ENCODE assay signal across 9 mouse cellular contexts in the genomic region with DNA sequence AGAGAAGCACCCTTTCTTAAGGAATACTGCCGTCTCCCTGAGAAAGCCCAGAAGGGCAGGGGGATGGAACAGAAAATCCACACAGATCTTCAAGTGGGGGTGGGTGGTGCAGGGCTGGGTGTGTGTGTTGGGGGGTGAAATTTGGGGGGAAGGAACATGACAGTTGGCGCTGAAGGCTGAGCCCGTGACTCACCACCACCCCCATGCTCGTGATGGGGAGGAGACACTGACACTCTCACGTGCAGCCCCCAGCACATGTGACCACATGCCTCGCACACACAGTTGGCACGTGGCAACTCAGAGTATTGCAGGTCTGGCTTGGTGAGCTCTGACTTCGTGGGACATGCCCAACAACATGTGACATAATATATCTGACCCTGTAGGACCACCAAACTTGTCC. TPM values are rescaled to one million over a fixed set of nuclear protein-coding genes. Genes with fewer than 3 reads are reported as not detected.
DNase-seq lines count a peak whose midpoint lies in the region; ATAC-seq and TF ChIP-seq lines count a peak whose summit lies in the region.
"Had no signal": no experiment of that assay in that cellular context is flagged by ENCODE, and none has a peak within 500 bp of the region (broad histone marks: within the 10 kb centered on the region; RNA-seq: fewer than 3 reads in every experiment).

No protein-coding gene starts in this region.

- no peak for TF ChIP-seq CTCF in CH12.LX (conservative IDR thresholded peaks at IDR 0.05 in 1 of 2, IDR thresholded peaks at IDR 0.05 in 1 of 2; ENCODE audit: low read depth in 2 of 2, low read length in 2 of 2)
- TF ChIP-seq CTCF in G1E (IDR thresholded peaks at IDR 0.05; ENCODE audit: low read depth, low read length) = no peak

- H3K27me3 ChIP-seq in CH12.LX (replicated peaks) (no peaks in the 10 kb centered on the region), G1E (ENCODE audit: insufficient read depth, low read length) (no peaks in the 10 kb centered on the region)
- no peaks in the 10 kb centered on the region for H3K27me3 ChIP-seq in hindbrain, embryonic 13.5 days
- H3K27me3 ChIP-seq in limb, embryonic 15.5 days = no peaks in the 10 kb centered on the region
- H3K27me3 ChIP-seq: stomach, embryonic 15.5 days had no signal

- no peak overlapping the region for H3K9ac ChIP-seq in CH12.LX (ENCODE audit: insufficient read depth, low read depth)
- no peak overlapping the region for H3K9ac ChIP-seq in hindbrain, embryonic 13.5 days
- no peak overlapping the region for H3K9ac ChIP-seq in limb, embryonic 15.5 days
- H3K9ac ChIP-seq: stomach, embryonic 15.5 days had no signal

- TF ChIP-seq POLR2A in CH12.LX (IDR thresholded peaks at IDR 0.05; ENCODE audit: low read depth, low read length) = no peak

- dilution Hi-C loops in CH12.LX (cut with MboI; ENCODE audit: extremely low pct_ligation_motif_present, extremely low pct_unique_long_range_greater_than_20kb, low sequenced_read_pairs) = no loop called here

- H3K4me2 ChIP-seq in CH12.LX (ENCODE audit: insufficient read depth, low read depth, poor library complexity, severe bottlenecking) = no peak overlapping the region
- peak overlapping the region; percentile 94; the same call in 1 of the 2 replicates for H3K4me2 ChIP-seq in hindbrain, embryonic 13.5 days
- no peak overlapping the region for H3K4me2 ChIP-seq in limb, embryonic 15.5 days

- H3K79me2 ChIP-seq in CH12.LX (replicated peaks; ENCODE audit: control insufficient read depth, extremely low read depth, insufficient read depth, poor library complexity, severe bottlenecking) = peaks cover 16% of the 10 kb centered on the region

- peaks cover 6 to 29% of the 10 kb centered on the region in 2 experiments for H3K4me1 ChIP-seq in CH12.LX (ENCODE audit: control insufficient read depth in 1 of 2, insufficient read depth in 2 of 2)
- H3K4me1 ChIP-seq in G1E (ENCODE audit: insufficient read depth, low read depth, low read length) = peaks cover 79% of the 10 kb centered on the region
- H3K4me1 ChIP-seq in hindbrain, embryonic 13.5 days (replicated peaks) = peaks cover 64% of the 10 kb centered on the region
- peaks cover 66% of the 10 kb centered on the region for H3K4me1 ChIP-seq in limb, embryonic 15.5 days

- H3K4me3 ChIP-seq in CH12.LX (replicated peaks in 1 of 3; ENCODE audit: low read depth in 2 of 3, low read length in 2 of 3, poor library complexity in 1 of 3) (no peak overlapping the region), G1E (ENCODE audit: low read depth, low read length) (peak overlapping the region; percentile 82; the same call in 1 of the 2 replicates)
- H3K4me3 ChIP-seq in hindbrain, embryonic 13.5 days = no peak overlapping the region
- H3K4me3 ChIP-seq in limb, embryonic 15.5 days = no peak overlapping the region

- no peak for TF ChIP-seq EP300 in CH12.LX (IDR thresholded peaks at IDR 0.05; ENCODE audit: low read length)

- H3K36me3 ChIP-seq in CH12.LX (replicated peaks in 1 of 2; ENCODE audit: control insufficient read depth in 1 of 2, insufficient read depth in 1 of 2, low read length in 1 of 2) (peaks cover 0 to 1% of the 10 kb centered on the region in 2 experiments), G1E (replicated peaks) (peaks cover 33% of the 10 kb centered on the region)
- H3K36me3 ChIP-seq in hindbrain, embryonic 13.5 days = no peaks in the 10 kb centered on the region
- H3K36me3 ChIP-seq in limb, embryonic 15.5 days = no peaks in the 10 kb centered on the region
- H3K36me3 ChIP-seq: stomach, embryonic 15.5 days had no signal

- 84% methylated on average over 8 of the region's 8 CpGs for WGBS in hindbrain, embryonic 13.5 days
- 67% methylated on average over 8 of the region's 8 CpGs for WGBS in limb, embryonic 15.5 days

- in situ Hi-C loops in CH12.LX (cut with MboI; ENCODE audit: low pct_ligation_motif_present, low pct_unique_long_range_greater_than_20kb, low sequenced_read_pairs) = no loop called here

- DNase-seq in CH12.LX (ENCODE audit: extremely low read depth) (no peak), G1E (ENCODE audit: low spot score) (peak; percentile 39)
- DNase-seq in kidney, postnatal 4 days = no peak
- no peak for DNase-seq in spleen, postnatal 10 days (ENCODE audit: low spot score in 2 of 2)
- DNase-seq: heart, adult 11 months had no signal

- H3K9me3 ChIP-seq in CH12.LX (replicated peaks; ENCODE audit: low read length) (no peaks in the 10 kb centered on the region), G1E (replicated peaks) (no peaks in the 10 kb centered on the region)
- H3K9me3 ChIP-seq in hindbrain, embryonic 13.5 days = no peaks in the 10 kb centered on the region
- H3K9me3 ChIP-seq in limb, embryonic 15.5 days = no peaks in the 10 kb centered on the region
- H3K9me3 ChIP-seq: stomach, embryonic 15.5 days had no signal

- no peak for TF ChIP-seq RAD21 in CH12.LX (IDR thresholded peaks at IDR 0.05; ENCODE audit: low read depth, low read length)

- 0 out of 2 replicates have a peak, but pooled peaks have one; percentile 10 for ATAC-seq in G1E (ENCODE audit: extremely low read depth, insufficient number of reproducible peaks, low FRiP score, poor library complexity, severe bottlenecking)
- ATAC-seq in hindbrain, embryonic 13.5 days (ENCODE audit: low FRiP score) = no peak
- no peak for ATAC-seq in limb, embryonic 15.5 days (ENCODE audit: insufficient number of reproducible peaks, low FRiP score, low TSS enrichment, low read depth)
- ATAC-seq in activated CD4-positive, CD25-positive, alpha-beta regulatory T cell, adult 4 months = no peak

- no peak overlapping the region for H3K27ac ChIP-seq in CH12.LX (ENCODE audit: insufficient read depth, low read depth)
- peak overlapping the region; percentile 96 for H3K27ac ChIP-seq in hindbrain, embryonic 13.5 days
- H3K27ac ChIP-seq in limb, embryonic 15.5 days = peak overlapping the region; percentile 92; the same call in 1 of the 2 replicates

TF ChIP-seq in CH12.LX, 34 proteins besides CTCF, POLR2A, EP300 and RAD21:
- no peak for TF ChIP-seq IRF4 (IDR thresholded peaks at IDR 0.05; ENCODE audit: low read depth, low read length)
- TF ChIP-seq BHLHE40 (IDR thresholded peaks at IDR 0.05; ENCODE audit: low read depth, low read length) = peak; percentile 57
TF ChIP-seq in CH12.LX: peak in this region for 1.

RNA-seq across cellular contexts. Expression of a gene that starts 1.6 kb away (rescaled TPM):
- total RNA-seq in CH12.LX (2012; rRNA removed) (11.2 and 11.8 TPM in 2 replicates), CH12.LX (2014; rRNA removed) (2.8 and 3.4 TPM in 2 replicates), G1E (2014; fragmentation: Nextera tagmentation) (31.5 and 31.7 TPM in 2 replicates), G1E (2017) (14.8 and 15.4 TPM in 2 replicates)
- polyA plus RNA-seq in CH12.LX (2012; ENCODE audit: insufficient read length, low read depth) (11.9 and 13.3 TPM in 2 replicates), G1E (2012) (66.3 and 69.0 TPM in 2 replicates)
- polyA plus RNA-seq in hindbrain, embryonic 13.5 days (2015; fragmentation: Nextera tagmentation; extraction: Ambion mirVana) = 33.8 and 34.0 TPM in 2 replicates
- polyA plus RNA-seq in limb, embryonic 15.5 days (2015; fragmentation: Nextera tagmentation; extraction: Ambion mirVana) = 28.8 and 29.5 TPM in 2 replicates
- polyA plus RNA-seq in activated CD4-positive, CD25-positive, alpha-beta regulatory T cell, adult 4 months (2017; shearing (Covaris generic)) = 10 to 100 TPM in 1 of 2 experiments, 1 to 10 TPM in 1; 8.9 to 14.2 TPM

RNA-seq across cellular contexts. Expression of a gene that starts 1.8 kb away (rescaled TPM):
- total RNA-seq in CH12.LX (2012; rRNA removed) (0.88 and 2.1 TPM in 2 replicates), CH12.LX (2014; rRNA removed) (0.80 and 1.0 TPM in 2 replicates), G1E (2014; fragmentation: Nextera tagmentation) (168 and 198 TPM in 2 replicates), G1E (2017) (75.9 and 91.3 TPM in 2 replicates)
- polyA plus RNA-seq in CH12.LX (2012; ENCODE audit: insufficient read length, low read depth) (1.5 and 2.0 TPM in 2 replicates), G1E (2012) (85.8 and 94.6 TPM in 2 replicates)
- polyA plus RNA-seq in hindbrain, embryonic 13.5 days (2015; fragmentation: Nextera tagmentation; extraction: Ambion mirVana) = 16.1 and 18.0 TPM in 2 replicates
- polyA plus RNA-seq in limb, embryonic 15.5 days (2015; fragmentation: Nextera tagmentation; extraction: Ambion mirVana) = 4.2 and 5.7 TPM in 2 replicates
- 1 to 10 TPM; 2.2 to 2.4 TPM for polyA plus RNA-seq in activated CD4-positive, CD25-positive, alpha-beta regulatory T cell, adult 4 months (2017; shearing (Covaris generic))
